Mouse (Mus musculus) neural tube, embryonic 13.5 days (tissue): Measurements from ENCODE around the gene Hspb1. TPM values are rescaled to one million over a fixed set of nuclear protein-coding genes. Genes with fewer than 3 reads are reported as not detected.
A peak's percentile ranks its signal among the peaks of the same experiment; 100 is the strongest.

Source experiments
- ATAC-seq: fragments of 200-750 bp; cut with Nextera tagmentation; 2 replicates; pipeline ENCODE4 v1.8.0; 2017; ENCODE audit warnings: low read depth, mild to moderate bottlenecking, moderate TSS enrichment, moderate library complexity
- H3K27ac ChIP-seq: fragments of 300-500 bp; sonication (generic); replicated peaks from 2 replicates; pipeline ENCODE4 v1.5.1; 2015; ENCODE audit warnings: moderate library complexity, mild to moderate bottlenecking, inconsistent platforms
- H3K27me3 ChIP-seq: fragments of 300-500 bp; sonication (generic); 2 replicates; pipeline ENCODE4 v1.6.1; 2015; ENCODE audit warnings: mild to moderate bottlenecking, inconsistent platforms
- H3K36me3 ChIP-seq: fragments of 300-500 bp; sonication (generic); 2 replicates; pipeline ENCODE4 v1.6.1; 2015; ENCODE audit warnings: mild to moderate bottlenecking, inconsistent platforms
- H3K4me1 ChIP-seq: fragments of 300-500 bp; sonication (generic); replicated peaks from 2 replicates; pipeline ENCODE4 v1.6.1; 2015; ENCODE audit warnings: inconsistent platforms
- H3K4me2 ChIP-seq: fragments of 300-500 bp; sonication (generic); 2 replicates; pipeline ENCODE4 v1.6.1; 2015; ENCODE audit warnings: inconsistent platforms, mild to moderate bottlenecking, moderate library complexity
- H3K4me3 ChIP-seq: fragments of 300-500 bp; sonication (generic); 2 replicates; pipeline ENCODE4 v1.5.1; 2015; ENCODE audit warnings: mild to moderate bottlenecking, inconsistent platforms
- H3K9ac ChIP-seq: fragments of 300-500 bp; sonication (generic); 2 replicates; pipeline ENCODE4 v1.6.1; 2015; ENCODE audit warnings: moderate library complexity, mild to moderate bottlenecking, inconsistent platforms
- H3K9me3 ChIP-seq: fragments of 300-500 bp; sonication (generic); 2 replicates; pipeline ENCODE4 v1.6.1; 2016; ENCODE audit warnings: inconsistent platforms
- WGBS: fragments of 180-500 bp; shearing (Covaris S2); methylation state at CpG from one replicate; pipeline ENCODE4 v1.1.7; 2015; 5-methylcytosine and 5-hydroxymethylcytosine counted together
- polyA plus RNA-seq: library from polyadenylated mRNA; unstranded; fragments of >200 nt; fragmentation: Nextera tagmentation; extraction: Ambion mirVana; gene quantifications from 2 replicates; pipeline ENCODE4 v1.2.1, GENCODE M21; 2015

The Hspb1 gene
- polyA plus RNA-seq, 1 experiment from 2014 or later = 15.8 TPM

DNA sequence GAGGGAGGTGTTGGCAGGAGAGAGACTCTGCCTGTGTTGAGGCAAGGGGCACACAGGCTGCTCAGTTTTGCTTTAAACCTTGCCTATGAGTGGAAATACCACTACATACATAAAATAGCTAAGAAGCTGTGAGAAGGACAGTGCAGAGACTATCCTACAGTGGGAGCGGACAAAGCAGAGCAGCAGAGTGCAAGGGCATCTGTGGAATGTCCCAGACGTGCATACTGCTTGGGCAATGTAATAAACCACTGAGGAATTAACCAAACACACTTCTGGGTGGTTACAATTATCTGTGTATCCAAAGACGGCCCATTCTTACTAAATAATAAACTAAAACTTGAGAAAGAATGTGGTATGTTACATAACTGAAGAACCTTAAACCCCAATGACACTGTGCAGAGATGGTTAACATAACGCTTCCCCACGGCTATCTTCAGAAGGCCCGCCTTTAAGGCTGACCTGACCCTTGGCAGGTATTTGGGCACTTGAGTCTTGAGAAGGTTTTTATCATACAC, 28.4 kb downstream of the Hspb1 start:
- Histone ChIP-seq H3K36me3 (peaks cover 87% of the 10 kb centered on the region), H3K4me2 (no peak overlapping the region), H3K27ac (no peak overlapping the region)

GRCm38 (mm10) chr5:135916601-135917000, 28.9 kb downstream of the Hspb1 start:
- Histone ChIP-seq H3K4me2 (no peak overlapping the region), H3K4me1 (peaks cover 7% of the 10 kb centered on the region; the same call in 1 of the 2 replicates), H3K27me3 (no peaks in the 10 kb centered on the region), H3K9ac (no peak overlapping the region), H3K36me3 (peaks cover 87% of the 10 kb centered on the region), H3K9me3 (no peaks in the 10 kb centered on the region), H3K27ac (no peak overlapping the region), H3K4me3 (no peak overlapping the region)
- no peak for ATAC-seq
- 95% methylated on average over 3 of the region's 3 CpGs for WGBS

More for the DNA sequence above, 28.4 kb downstream of the Hspb1 start:
- no peak overlapping the region for H3K9ac ChIP-seq
- H3K4me1 ChIP-seq = peaks cover 7% of the 10 kb centered on the region; the same call in 1 of the 2 replicates
- H3K9me3 ChIP-seq = no peaks in the 10 kb centered on the region
- H3K27me3 ChIP-seq = no peaks in the 10 kb centered on the region
- 90% methylated on average over 6 of the region's 6 CpGs for WGBS
- H3K4me3 ChIP-seq = no peak overlapping the region
- no peak for ATAC-seq

DNA sequence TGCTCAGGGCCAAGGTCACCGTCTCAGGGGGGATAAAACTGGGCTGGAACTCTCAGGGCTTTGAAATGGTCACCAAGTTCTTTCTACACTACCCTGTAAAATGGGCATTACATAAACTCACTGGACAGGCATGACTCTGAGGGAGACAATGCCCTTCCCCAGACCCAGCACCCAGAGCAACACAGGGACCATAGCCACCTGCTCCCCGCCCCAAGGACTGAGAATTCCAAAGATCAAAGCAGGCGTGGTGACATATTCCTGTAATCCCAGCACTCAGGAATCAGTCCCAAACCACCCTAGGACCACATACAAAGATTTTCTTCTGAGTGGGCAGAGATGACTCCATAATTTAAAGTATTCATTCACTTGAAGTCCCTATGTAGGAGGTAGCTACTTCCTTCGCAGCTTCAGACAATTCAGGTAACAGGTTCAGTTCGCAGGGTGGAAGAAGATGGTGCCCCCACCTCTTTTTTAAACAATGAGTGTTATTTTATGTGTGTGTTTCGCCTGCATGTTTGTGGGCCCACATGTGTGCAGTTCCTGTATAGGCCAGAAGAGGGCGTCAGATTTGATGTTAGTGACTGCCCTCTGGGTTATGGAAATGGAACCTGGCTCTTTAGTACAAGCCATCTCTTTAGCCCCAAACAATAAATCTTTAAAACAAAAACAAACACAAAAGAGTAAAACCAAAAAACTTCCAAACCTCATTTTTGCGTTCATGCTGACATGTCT, 29.8 kb downstream of the Hspb1 start:
- Histone ChIP-seq H3K36me3 (peaks cover 90% of the 10 kb centered on the region), H3K4me1 (peaks cover 10% of the 10 kb centered on the region; the same call in 1 of the 2 replicates), H3K27me3 (no peaks in the 10 kb centered on the region), H3K4me2 (no peak overlapping the region), H3K9me3 (no peaks in the 10 kb centered on the region), H3K9ac (no peak overlapping the region), H3K27ac (no peak overlapping the region), H3K4me3 (no peak overlapping the region)
- 93% methylated on average over 8 of the region's 8 CpGs for WGBS
- no peak for ATAC-seq

DNA sequence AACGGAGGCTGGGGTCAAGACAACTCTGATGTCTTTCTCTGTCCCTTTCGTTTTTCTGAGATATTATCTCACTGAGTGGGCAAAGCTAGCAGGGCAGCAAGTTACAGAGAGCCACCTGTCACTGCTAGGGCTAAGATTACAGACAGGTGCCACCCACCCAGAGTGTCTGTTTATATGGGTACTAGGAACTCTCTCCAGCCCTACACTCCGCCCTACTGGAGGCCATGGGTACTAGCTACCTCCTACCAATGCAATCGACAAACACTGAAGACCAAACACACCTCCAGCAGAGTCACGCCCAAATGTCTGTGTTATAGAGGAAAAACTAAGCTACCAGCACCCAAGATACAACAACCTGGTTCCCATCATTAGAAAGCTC, 30.3 kb downstream of the Hspb1 start:
- WGBS = 95% methylated on average over 5 of the region's 5 CpGs
- H3K4me3 ChIP-seq = no peak overlapping the region
- H3K27me3 ChIP-seq = no peaks in the 10 kb centered on the region
- no peak overlapping the region for H3K4me2 ChIP-seq
- H3K9me3 ChIP-seq = no peaks in the 10 kb centered on the region
- H3K27ac ChIP-seq = no peak overlapping the region
- no peak overlapping the region for H3K9ac ChIP-seq
- H3K36me3 ChIP-seq = peaks cover 90% of the 10 kb centered on the region
- peaks cover 16% of the 10 kb centered on the region for H3K4me1 ChIP-seq
- no peak for ATAC-seq

- Histone ChIP-seq H3K4me2 (no peak overlapping the region), H3K9ac (no peak overlapping the region), H3K36me3 (peaks cover 86% of the 10 kb centered on the region), H3K9me3 (no peaks in the 10 kb centered on the region), H3K27me3 (no peaks in the 10 kb centered on the region), H3K27ac (no peak overlapping the region), H3K4me3 (no peak overlapping the region), H3K4me1 (peaks cover 14% of the 10 kb centered on the region)
- no peak for ATAC-seq
- WGBS = 93% methylated on average over 5 of the region's 5 CpGs
These were observed 30.9 kb downstream of the Hspb1 start for GRCm38 (mm10) chr5:135918593-135918992.

- no peak overlapping the region for H3K9ac ChIP-seq
- ATAC-seq = no peak
- peaks cover 22% of the 10 kb centered on the region for H3K4me1 ChIP-seq
- H3K9me3 ChIP-seq = no peaks in the 10 kb centered on the region
- peaks cover 84% of the 10 kb centered on the region for H3K36me3 ChIP-seq
- H3K4me3 ChIP-seq = no peak overlapping the region
- H3K27ac ChIP-seq = no peak overlapping the region
- H3K27me3 ChIP-seq = no peaks in the 10 kb centered on the region
- 88% methylated on average over 3 of the region's 3 CpGs for WGBS
- H3K4me2 ChIP-seq = no peak overlapping the region
These were observed 32.2 kb downstream of the Hspb1 start for GRCm38 (mm10) chr5:135919902-135920301.

- H3K9me3 ChIP-seq = no peaks in the 10 kb centered on the region
- H3K9ac ChIP-seq = no peak overlapping the region
- no peak overlapping the region for H3K4me3 ChIP-seq
- WGBS = 90% methylated on average over 7 of the region's 7 CpGs
- ATAC-seq = no peak
- H3K27ac ChIP-seq = no peak overlapping the region
- H3K4me2 ChIP-seq = no peak overlapping the region
- no peaks in the 10 kb centered on the region for H3K27me3 ChIP-seq
- peaks cover 86% of the 10 kb centered on the region for H3K36me3 ChIP-seq
- peaks cover 62% of the 10 kb centered on the region for H3K4me1 ChIP-seq
These were observed 36.2 kb downstream of the Hspb1 start for GRCm38 (mm10) chr5:135923901-135924300.

- no peak overlapping the region for H3K4me2 ChIP-seq
- H3K27ac ChIP-seq = no peak overlapping the region
- H3K4me1 ChIP-seq = peaks cover 81% of the 10 kb centered on the region
- H3K36me3 ChIP-seq = peaks cover 73% of the 10 kb centered on the region
- H3K27me3 ChIP-seq = no peaks in the 10 kb centered on the region
- no peak overlapping the region for H3K4me3 ChIP-seq
- no peak overlapping the region for H3K9ac ChIP-seq
- no peak for ATAC-seq
- no peaks in the 10 kb centered on the region for H3K9me3 ChIP-seq
- WGBS = 77% methylated on average over 6 of the region's 6 CpGs
These were observed 42.1 kb downstream of the Hspb1 start for GRCm38 (mm10) chr5:135929685-135930424.

GRCm38 (mm10) chr5:135931526-135931925, 43.8 kb downstream of the Hspb1 start:
- ATAC-seq = no peak
- Histone ChIP-seq H3K27ac (no peak overlapping the region), H3K4me1 (peaks cover 71% of the 10 kb centered on the region), H3K9ac (peak overlapping the region; percentile 46), H3K4me3 (peak overlapping the region; percentile 63), H3K4me2 (peak overlapping the region; percentile 72), H3K36me3 (peaks cover 57% of the 10 kb centered on the region), H3K27me3 (no peaks in the 10 kb centered on the region), H3K9me3 (no peaks in the 10 kb centered on the region)
- WGBS = 90% methylated on average over 9 of the region's 9 CpGs

DNA sequence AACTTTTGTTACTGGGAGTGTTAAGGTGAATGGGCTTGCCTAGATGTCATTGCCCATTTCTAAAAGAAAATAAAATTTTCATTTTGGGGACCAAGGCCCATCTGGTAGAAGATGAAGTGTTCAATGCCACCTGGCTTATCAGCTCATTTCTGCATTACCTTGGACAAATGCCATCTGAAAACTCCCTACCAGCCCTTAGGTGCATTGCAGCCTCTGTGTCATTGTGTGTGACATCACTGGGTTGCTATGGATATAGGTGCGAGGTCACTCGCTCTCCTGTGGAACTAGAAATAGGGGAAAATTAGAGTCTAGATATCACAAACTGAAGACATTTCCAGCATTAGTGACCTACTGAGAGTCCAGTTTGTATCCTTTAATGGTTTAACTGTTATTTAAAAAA, 44.6 kb downstream of the Hspb1 start:
- H3K27me3 ChIP-seq = no peaks in the 10 kb centered on the region
- ATAC-seq = no peak
- peak overlapping the region; percentile 90 for H3K9ac ChIP-seq
- peak overlapping the region; percentile 63 for H3K4me3 ChIP-seq
- H3K27ac ChIP-seq = 0 out of 2 replicates have a peak overlapping the region, but pooled peaks have one; percentile 3
- H3K4me1 ChIP-seq = peaks cover 63% of the 10 kb centered on the region
- peak overlapping the region; percentile 72 for H3K4me2 ChIP-seq
- peaks cover 48% of the 10 kb centered on the region for H3K36me3 ChIP-seq
- WGBS = 66% methylated on average over 2 of the region's 2 CpGs
- no peaks in the 10 kb centered on the region for H3K9me3 ChIP-seq

GRCm38 (mm10) chr5:135933222-135933899, 45.6 kb downstream of the Hspb1 start:
- WGBS = 11% methylated on average over 12 of the region's 12 CpGs
- peaks cover 53% of the 10 kb centered on the region for H3K4me1 ChIP-seq

More at GRCm38 (mm10) chr5:135933222-135933899, 45.6 kb downstream of the Hspb1 start:
- Histone ChIP-seq H3K4me3 (peak overlapping the region; percentile 63), H3K27ac (peak overlapping the region; percentile 98), H3K36me3 (peaks cover 40% of the 10 kb centered on the region), H3K4me2 (peak overlapping the region; percentile 72), H3K9ac (peak overlapping the region; percentile 90), H3K27me3 (no peaks in the 10 kb centered on the region), H3K9me3 (no peaks in the 10 kb centered on the region)
- ATAC-seq = no peak
